10 mouse cellular contexts compared by ENCODE assay signal in the genomic region with DNA sequence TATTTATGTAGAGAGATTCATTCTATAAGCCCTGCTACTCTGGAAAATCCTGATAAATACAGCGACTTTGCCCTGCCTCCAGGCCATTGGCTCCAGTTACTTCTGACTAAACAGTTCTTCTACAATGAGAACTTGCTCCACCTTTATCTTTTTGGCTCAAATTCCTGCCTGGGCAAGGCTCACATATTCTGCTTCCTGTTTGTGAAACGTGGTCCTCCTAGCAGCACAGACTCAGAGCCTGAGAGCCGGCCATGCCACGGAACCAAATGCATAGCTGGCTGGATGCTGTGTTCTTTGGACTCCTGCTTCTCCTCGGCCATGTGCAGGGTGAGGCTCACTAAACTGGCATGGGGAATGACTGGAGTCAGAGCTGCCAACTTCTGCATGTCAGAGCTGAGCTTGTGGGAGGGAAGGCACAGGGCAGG. TPM values are rescaled to one million over a fixed set of nuclear protein-coding genes. Genes with fewer than 3 reads are reported as not detected.
A peak's percentile ranks its signal among the peaks of the same experiment; 100 is the strongest.
DNase-seq lines count a peak whose midpoint lies in the region; ATAC-seq and TF ChIP-seq lines count a peak whose summit lies in the region.
"Had no signal": no experiment of that assay in that cellular context is flagged by ENCODE, and none has a peak within 500 bp of the region (broad histone marks: within the 10 kb centered on the region; RNA-seq: fewer than 3 reads in every experiment).

A gene (plus strand): TSS at position 182 of the 425 bp plus-strand sequence.

- 50% methylated on average over 5 of the region's 5 CpGs for WGBS in heart, embryonic 12.5 days
- 35% methylated on average over 5 of the region's 5 CpGs for WGBS in liver, embryonic 14.5 days (ENCODE audit: insufficient replicate concordance)
- 76% methylated on average over 5 of the region's 5 CpGs for WGBS in midbrain, embryonic 16.5 days

- no peaks in the 10 kb centered on the region for H3K9me3 ChIP-seq in heart, embryonic 12.5 days (replicated peaks)
- H3K9me3 ChIP-seq in liver, embryonic 14.5 days (ENCODE audit: control insufficient read depth, low read length) = no peaks in the 10 kb centered on the region
- H3K9me3 ChIP-seq in midbrain, embryonic 16.5 days (replicated peaks; ENCODE audit: control insufficient read depth, low read length, poor library complexity, severe bottlenecking) = no peaks in the 10 kb centered on the region
- H3K9me3 ChIP-seq: embryonic facial prominence, embryonic 13.5 days had no signal

- no peak within 1 kb of the TSS for H3K4me3 ChIP-seq in heart, embryonic 12.5 days
- H3K4me3 ChIP-seq in liver, embryonic 14.5 days (ENCODE audit: insufficient read depth in 1 of 2, low read depth in 2 of 2, low read length in 2 of 2) = peak within 1 kb of the TSS; percentile 78 to 84
- H3K4me3 ChIP-seq in midbrain, embryonic 16.5 days (ENCODE audit: low read depth, low read length) = no peak within 1 kb of the TSS
- H3K4me3 ChIP-seq: embryonic facial prominence, embryonic 13.5 days had no signal

- no peak for TF ChIP-seq EP300 in liver, embryonic 14.5 days (IDR thresholded peaks at IDR 0.05; ENCODE audit: low read depth)

- no peak within 1 kb of the TSS for H3K9ac ChIP-seq in heart, embryonic 12.5 days
- H3K9ac ChIP-seq in liver, embryonic 14.5 days (replicated peaks) = peak within 1 kb of the TSS; percentile 88
- no peak within 1 kb of the TSS for H3K9ac ChIP-seq in midbrain, embryonic 16.5 days (ENCODE audit: low read depth, low read length)
- H3K9ac ChIP-seq: embryonic facial prominence, embryonic 13.5 days had no signal

- H3K4me2 ChIP-seq in heart, embryonic 12.5 days = no peak within 1 kb of the TSS
- peak within 1 kb of the TSS; percentile 72 for H3K4me2 ChIP-seq in liver, embryonic 14.5 days (ENCODE audit: low read depth)
- no peak within 1 kb of the TSS for H3K4me2 ChIP-seq in midbrain, embryonic 16.5 days (ENCODE audit: low read length)
- H3K4me2 ChIP-seq: embryonic facial prominence, embryonic 13.5 days had no signal

- peak; percentile 96 for DNase-seq in heart, adult 11 months
- DNase-seq in heart, adult 9 months (ENCODE audit: low spot score in 2 of 2) = peak; percentile 73 to 81
- peak in 2 of 3 experiments; percentile 10 to 19 for DNase-seq in liver, embryonic 14.5 days (ENCODE audit: low read depth in 3 of 3, low spot score in 3 of 3)
- DNase-seq in spleen, postnatal 36 days (ENCODE audit: low spot score in 2 of 2) = peak; percentile 33 to 47
- DNase-seq in cerebellum, adult 9-10 months = no peak
- no peak for DNase-seq in left cerebral cortex, postnatal 14 days (ENCODE audit: low spot score in 2 of 2)
- DNase-seq: thymus, adult 2 months had no signal

- ATAC-seq in heart, embryonic 12.5 days (ENCODE audit: insufficient number of reproducible peaks, low FRiP score) = no peak
- ATAC-seq in liver, embryonic 14.5 days (ENCODE audit: insufficient read depth) = peak; percentile 48; the same call in 1 of the 2 replicates
- ATAC-seq in midbrain, embryonic 16.5 days = no peak

- H3K4me1 ChIP-seq in heart, embryonic 12.5 days (replicated peaks) = no peaks in the 10 kb centered on the region
- H3K4me1 ChIP-seq in liver, embryonic 14.5 days (replicated peaks; ENCODE audit: control insufficient read depth in 2 of 2, insufficient read depth in 2 of 2, low read length in 1 of 2) = peaks cover 14 to 18% of the 10 kb centered on the region in 2 experiments
- H3K4me1 ChIP-seq in midbrain, embryonic 16.5 days (ENCODE audit: control insufficient read depth, insufficient read depth, low read length) = no peaks in the 10 kb centered on the region
- H3K4me1 ChIP-seq: embryonic facial prominence, embryonic 13.5 days had no signal

- TF ChIP-seq CTCF in liver, embryonic 14.5 days (IDR thresholded peaks at IDR 0.05; ENCODE audit: low read depth) = no peak

- no peaks in the 10 kb centered on the region for H3K27me3 ChIP-seq in heart, embryonic 12.5 days (replicated peaks)
- no peaks in the 10 kb centered on the region for H3K27me3 ChIP-seq in liver, embryonic 14.5 days (ENCODE audit: control insufficient read depth, insufficient read depth, low read length)
- no peaks in the 10 kb centered on the region for H3K27me3 ChIP-seq in midbrain, embryonic 16.5 days (ENCODE audit: control insufficient read depth, insufficient read depth, low read depth, low read length)
- H3K27me3 ChIP-seq: embryonic facial prominence, embryonic 13.5 days had no signal

- H3K36me3 ChIP-seq in heart, embryonic 12.5 days = no peaks in the 10 kb centered on the region
- peaks cover 24% of the 10 kb centered on the region for H3K36me3 ChIP-seq in liver, embryonic 14.5 days (replicated peaks; ENCODE audit: control insufficient read depth, insufficient read depth, low read depth)
- H3K36me3 ChIP-seq in midbrain, embryonic 16.5 days (ENCODE audit: control insufficient read depth, insufficient read depth, low read length) = no peaks in the 10 kb centered on the region
- H3K36me3 ChIP-seq: embryonic facial prominence, embryonic 13.5 days had no signal

- no peak within 1 kb of the TSS for H3K27ac ChIP-seq in heart, embryonic 12.5 days (ENCODE audit: poor library complexity, severe bottlenecking)
- peak within 1 kb of the TSS; percentile 93 for H3K27ac ChIP-seq in liver, embryonic 14.5 days
- H3K27ac ChIP-seq in midbrain, embryonic 16.5 days (ENCODE audit: low read length) = no peak within 1 kb of the TSS
- H3K27ac ChIP-seq: embryonic facial prominence, embryonic 13.5 days had no signal

- intact Hi-C loops in left cerebral cortex, postnatal 14 days (cut with DNase I) = no loop called here

RNA-seq across cellular contexts. Expression of the gene that starts here (rescaled TPM):
- polyA plus RNA-seq in heart, embryonic 12.5 days (2016; fragmentation: Nextera tagmentation; extraction: Ambion mirVana) = 1.0 and 1.4 TPM in 2 replicates
- polyA plus RNA-seq in liver, embryonic 14.5 days (2012; rRNA removed) = 21.3 and 21.5 TPM in 2 replicates
- 19.7 and 21.1 TPM in 2 replicates for polyA plus RNA-seq in liver, embryonic 14.5 days (2014; fragmentation: Nextera tagmentation; extraction: Ambion mirVana)
- 0.07 and 0.08 TPM in 2 replicates for polyA plus RNA-seq in midbrain, embryonic 16.5 days (2015; fragmentation: Nextera tagmentation; extraction: Ambion mirVana)
- under 1 TPM; 0.24 to 0.25 TPM for total RNA-seq in left cerebral cortex, postnatal 14 days (2021)

Comparison
In these comparisons a context has a peak if more than half of its experiments do, and no peak if none do; other contexts are left out.
1. DNase-seq: peak in heart, adult 11 months (single experiment), heart, adult 9 months (2 of 2), liver, embryonic 14.5 days (2 of 3) and spleen, postnatal 36 days (2 of 2); none in cerebellum, adult 9-10 months (single experiment) and left cerebral cortex, postnatal 14 days (0 of 2).
2. H3K4me3 ChIP-seq: peak in liver, embryonic 14.5 days (2 of 2); none in heart, embryonic 12.5 days (single experiment) and midbrain, embryonic 16.5 days (single experiment).